10 mouse cellular contexts compared by ENCODE assay signal in genomic region chrX:20816974-20817373, GRCm38 (mm10). TPM values are rescaled to one million over a fixed set of nuclear protein-coding genes. Genes with fewer than 3 reads are reported as not detected.
DNase-seq lines count a peak whose midpoint lies in the region; ATAC-seq and TF ChIP-seq lines count a peak whose summit lies in the region.
"Had no signal": no experiment of that assay in that cellular context is flagged by ENCODE, and none has a peak within 500 bp of the region (broad histone marks: within the 10 kb centered on the region; RNA-seq: fewer than 3 reads in every experiment).

No protein-coding gene starts in this region.

- H3K27ac ChIP-seq in gastrocnemius, adult 2 months: no peak overlapping the region
- no peak overlapping the region for H3K27ac ChIP-seq in MEL (ENCODE audit: control insufficient read depth, low read depth, low read length)
- H3K27ac ChIP-seq in layer of hippocampus, adult 2 months: no peak overlapping the region
- no peak overlapping the region for H3K27ac ChIP-seq in hindbrain, embryonic 12.5 days
- H3K27ac ChIP-seq: embryonic facial prominence, embryonic 15.5 days; midbrain, embryonic 12.5 days had no signal

- no peak for TF ChIP-seq POLR2A in MEL (IDR thresholded peaks at IDR 0.05; ENCODE audit: control insufficient read depth in 1 of 2, insufficient read depth in 1 of 2, low read depth in 1 of 2, low read length in 2 of 2, poor library complexity in 1 of 2)

- no peaks in the 10 kb centered on the region for H3K9me3 ChIP-seq in MEL (replicated peaks; ENCODE audit: insufficient read depth, low read length)
- H3K9me3 ChIP-seq in megakaryocyte, embryonic 14.5 days: no peaks in the 10 kb centered on the region
- H3K9me3 ChIP-seq in hindbrain, embryonic 12.5 days (replicated peaks): no peaks in the 10 kb centered on the region
- H3K9me3 ChIP-seq: embryonic facial prominence, embryonic 15.5 days; midbrain, embryonic 12.5 days had no signal

- H3K4me2 ChIP-seq in hindbrain, embryonic 12.5 days (replicated peaks): no peak overlapping the region
- H3K4me2 ChIP-seq: embryonic facial prominence, embryonic 15.5 days; midbrain, embryonic 12.5 days had no signal

- no peak overlapping the region for H3K9ac ChIP-seq in MEL (ENCODE audit: control insufficient read depth, low read depth, low read length, poor library complexity, severe bottlenecking)
- H3K9ac ChIP-seq in hindbrain, embryonic 12.5 days: no peak overlapping the region
- H3K9ac ChIP-seq: embryonic facial prominence, embryonic 15.5 days; midbrain, embryonic 12.5 days had no signal

- intact Hi-C loops in gastrocnemius, adult 2 months (cut with DNase I): no loop called here

- no peak for TF ChIP-seq EP300 in MEL (IDR thresholded peaks at IDR 0.05; ENCODE audit: low read depth in 1 of 2, low read length in 2 of 2)

- ATAC-seq in common myeloid progenitor, adult 5-6 weeks (replicated peaks; ENCODE audit: low read depth, poor library complexity, severe bottlenecking): peak; percentile 55
- no peak for ATAC-seq in erythroblast, adult 5-6 weeks (replicated peaks; ENCODE audit: low FRiP score, poor library complexity, severe bottlenecking)
- no peak for ATAC-seq in hindbrain, embryonic 12.5 days (ENCODE audit: low FRiP score)

- H3K4me1 ChIP-seq in MEL (ENCODE audit: control insufficient read depth in 1 of 2, insufficient read depth in 2 of 2, low read length in 2 of 2): peaks cover 0 to 4% of the 10 kb centered on the region in 2 experiments; a peak in 2 of 4 replicates
- H3K4me1 ChIP-seq in megakaryocyte, embryonic 14.5 days: peaks cover 34% of the 10 kb centered on the region
- no peaks in the 10 kb centered on the region for H3K4me1 ChIP-seq in hindbrain, embryonic 12.5 days
- H3K4me1 ChIP-seq: embryonic facial prominence, embryonic 15.5 days had no signal

- DNase-seq in gastrocnemius, adult 2 months: peak; percentile 22
- DNase-seq in gastrocnemius, postnatal 10 days: no peak
- DNase-seq in MEL (ENCODE audit: low read depth, low spot score): peak; percentile 21
- no peak for DNase-seq in layer of hippocampus, adult 2 months (ENCODE audit: low spot score in 2 of 2)

- WGBS in hindbrain, embryonic 12.5 days: 72% methylated on average over 6 of the region's 6 CpGs

- H3K4me3 ChIP-seq in gastrocnemius, adult 2 months: no peak overlapping the region
- H3K4me3 ChIP-seq in MEL (ENCODE audit: control insufficient read depth in 1 of 2, insufficient read depth in 1 of 2, low read depth in 2 of 2, low read length in 2 of 2): no peak overlapping the region
- H3K4me3 ChIP-seq in megakaryocyte, embryonic 14.5 days (replicated peaks): peak overlapping the region; percentile 79
- H3K4me3 ChIP-seq in layer of hippocampus, adult 2 months: no peak overlapping the region
- no peak overlapping the region for H3K4me3 ChIP-seq in hindbrain, embryonic 12.5 days
- H3K4me3 ChIP-seq: embryonic facial prominence, embryonic 15.5 days; midbrain, embryonic 12.5 days had no signal

- TF ChIP-seq CTCF in gastrocnemius, adult 2 months (IDR thresholded peaks at IDR 0.05): no peak
- no peak for TF ChIP-seq CTCF in MEL (IDR thresholded peaks at IDR 0.05 in 2 of 3, conservative IDR thresholded peaks at IDR 0.05 in 1 of 3; ENCODE audit: control insufficient read depth in 1 of 3, insufficient read depth in 1 of 3, low read depth in 2 of 3, low read length in 3 of 3, poor library complexity in 1 of 3, severe bottlenecking in 1 of 3)
- TF ChIP-seq CTCF in layer of hippocampus, adult 2 months (conservative IDR thresholded peaks at IDR 0.05): no peak

- no peaks in the 10 kb centered on the region for H3K79me2 ChIP-seq in MEL (ENCODE audit: control insufficient read depth, insufficient read depth, low read length, poor library complexity)

- no peaks in the 10 kb centered on the region; a peak in 1 of 4 replicates for H3K36me3 ChIP-seq in MEL (ENCODE audit: control insufficient read depth in 1 of 2, insufficient read depth in 2 of 2, low read length in 2 of 2)
- no peaks in the 10 kb centered on the region for H3K36me3 ChIP-seq in megakaryocyte, embryonic 14.5 days (replicated peaks; ENCODE audit: low read length)
- no peaks in the 10 kb centered on the region for H3K36me3 ChIP-seq in hindbrain, embryonic 12.5 days
- H3K36me3 ChIP-seq: embryonic facial prominence, embryonic 15.5 days; midbrain, embryonic 12.5 days had no signal

- no peaks in the 10 kb centered on the region for H3K27me3 ChIP-seq in MEL (ENCODE audit: control insufficient read depth in 1 of 2, insufficient read depth in 2 of 2, low read length in 2 of 2)
- no peaks in the 10 kb centered on the region for H3K27me3 ChIP-seq in megakaryocyte, embryonic 14.5 days (replicated peaks)
- H3K27me3 ChIP-seq in hindbrain, embryonic 12.5 days: no peaks in the 10 kb centered on the region
- H3K27me3 ChIP-seq: embryonic facial prominence, embryonic 15.5 days; midbrain, embryonic 12.5 days had no signal

- TF ChIP-seq RAD21 in MEL (IDR thresholded peaks at IDR 0.05; ENCODE audit: low read depth, low read length): no peak

TF ChIP-seq in MEL, 35 proteins besides CTCF, POLR2A, EP300 and RAD21:
- TF ChIP-seq TAL1 (IDR thresholded peaks at IDR 0.05; ENCODE audit: low read length) (no peak), HCFC1 (IDR thresholded peaks at IDR 0.05; ENCODE audit: low read depth, low read length) (no peak), MEF2A (IDR thresholded peaks at IDR 0.05; ENCODE audit: extremely low read depth, insufficient replicate concordance, low read depth, low read length, poor library complexity, severe bottlenecking) (no peak), SIN3A (IDR thresholded peaks at IDR 0.05; ENCODE audit: low read length) (no peak), POLR2AphosphoS2 (IDR thresholded peaks at IDR 0.05; ENCODE audit: low read length) (no peak), NRF1 (IDR thresholded peaks at IDR 0.05; ENCODE audit: insufficient read depth, low read depth, low read length, poor library complexity, severe bottlenecking) (no peak), MAFK (IDR thresholded peaks at IDR 0.05; ENCODE audit: borderline replicate concordance, low read depth, low read length) (no peak), USF1 (IDR thresholded peaks at IDR 0.05; ENCODE audit: low read depth, low read length) (no peak), ELF1 (IDR thresholded peaks at IDR 0.05; ENCODE audit: low read depth, low read length) (no peak), TBP (IDR thresholded peaks at IDR 0.05; ENCODE audit: low read depth, low read length) (no peak), GATA1 (IDR thresholded peaks at IDR 0.05; ENCODE audit: low read depth, low read length) (no peak), UBTF (IDR thresholded peaks at IDR 0.05; ENCODE audit: borderline replicate concordance, insufficient read depth, low read depth, low read length) (no peak), TCF12 (IDR thresholded peaks at IDR 0.05; ENCODE audit: low read depth, low read length) (no peak)
TF ChIP-seq in MEL: peak in this region for 0.

RNA-seq across cellular contexts. Expression of gene Araf, which starts 19.4 kb away (rescaled TPM):
- 10 to 100 TPM; 87.8 to 98.0 TPM for total RNA-seq in gastrocnemius, adult 2 months (2021)
- 10 to 100 TPM; 78.8 to 79.6 TPM for total RNA-seq in gastrocnemius, postnatal 10 days (2021)
- total RNA-seq in MEL (2012; rRNA removed): 98.2 and 115 TPM in 2 replicates
- polyA plus RNA-seq in MEL (2012; ENCODE audit: insufficient read depth in 1 of 2, insufficient read length in 2 of 2, low read depth in 1 of 2, low replicate concordance in 2 of 2, missing spikeins in 1 of 2): 100 to 1,000 TPM; 174 to 236 TPM
- total RNA-seq in common myeloid progenitor, adult 5-6 weeks (2017): 33.2 and 46.5 TPM in 2 replicates
- 9.4 and 43.5 TPM in 2 replicates for polyA plus RNA-seq in megakaryocyte, embryonic 14.5 days (2012; ENCODE audit: insufficient read depth, low replicate concordance)
- total RNA-seq in erythroblast, adult 5-6 weeks (2015; ENCODE audit: low replicate concordance): 18.4 and 23.8 TPM in 2 replicates
- total RNA-seq in erythroblast, adult 5-6 weeks (2017; ENCODE audit: low replicate concordance): 9.5 and 9.9 TPM in 2 replicates
- total RNA-seq in layer of hippocampus, adult 2 months (2021): 100 to 1,000 TPM; 180 to 199 TPM
- polyA plus RNA-seq in hindbrain, embryonic 12.5 days (2016; fragmentation: Nextera tagmentation; extraction: Ambion mirVana): 154 and 155 TPM in 2 replicates

RNA-seq across cellular contexts. Expression of gene Timp1, which starts 53.0 kb away (rescaled TPM):
- total RNA-seq in gastrocnemius, adult 2 months (2021): 1 to 10 TPM in 1 of 2 experiments, under 1 TPM in 1; 0.48 to 3.0 TPM
- total RNA-seq in gastrocnemius, postnatal 10 days (2021): 10 to 100 TPM in 1 of 2 experiments, 1 to 10 TPM in 1; 7.9 to 22.1 TPM
- total RNA-seq in MEL (2012; rRNA removed): 0.27 TPM in 1 of 2 replicates, not detected in the other
- polyA plus RNA-seq in MEL (2012; ENCODE audit: insufficient read depth in 1 of 2, insufficient read length in 2 of 2, low read depth in 1 of 2, low replicate concordance in 2 of 2, missing spikeins in 1 of 2): under 1 TPM in 1 of 2 experiments, not detected in 1; 0.49 TPM
- not detected in 2 replicates for total RNA-seq in common myeloid progenitor, adult 5-6 weeks (2017)
- polyA plus RNA-seq in megakaryocyte, embryonic 14.5 days (2012; ENCODE audit: insufficient read depth, low replicate concordance): not detected in 2 replicates
- not detected in 2 replicates for total RNA-seq in erythroblast, adult 5-6 weeks (2015; ENCODE audit: low replicate concordance)
- total RNA-seq in erythroblast, adult 5-6 weeks (2017; ENCODE audit: low replicate concordance): not detected in 2 replicates
- not detected for total RNA-seq in layer of hippocampus, adult 2 months (2021)
- polyA plus RNA-seq in hindbrain, embryonic 12.5 days (2016; fragmentation: Nextera tagmentation; extraction: Ambion mirVana): 8.8 and 10.7 TPM in 2 replicates

Comparison
In these comparisons a context has a peak if more than half of its experiments do, and no peak if none do; other contexts are left out.
1. DNase-seq: peak in gastrocnemius, adult 2 months (single experiment) and MEL (single experiment); none in gastrocnemius, postnatal 10 days (single experiment) and layer of hippocampus, adult 2 months (0 of 2).